Mouse (Mus musculus) ovary, adult 18-20 months (tissue): ENCODE measurements around the gene Slc39a8.
A peak's percentile ranks its signal among the peaks of the same experiment; 100 is the strongest.

Source experiments
- DNase-seq: peaks from one replicate; pipeline ENCODE4 v3.0.0; 2022; ENCODE audit warnings: low spot score, mixed read lengths

Gene Slc39a8

DNA sequence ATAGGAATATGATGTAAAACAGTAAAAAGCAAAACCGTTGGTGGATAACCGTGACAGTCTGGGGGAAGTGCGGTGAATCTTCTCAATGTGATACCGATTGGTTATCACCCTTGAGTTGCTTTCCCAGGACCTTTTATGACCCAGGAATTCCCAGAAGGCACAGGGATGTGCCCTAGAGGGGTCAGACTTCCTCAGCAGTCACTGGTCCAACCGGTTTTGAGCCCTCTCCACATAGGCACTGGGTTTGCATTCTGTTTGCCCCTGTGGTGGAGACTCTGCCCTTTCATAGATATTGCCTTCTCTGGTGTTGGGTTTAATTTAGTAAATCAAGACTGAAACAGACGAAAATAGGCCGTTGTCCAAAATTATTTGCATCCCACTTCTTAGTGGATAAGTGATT is 20.8 kb downstream of the Slc39a8 start:
- DNase-seq: no peak

DNA sequence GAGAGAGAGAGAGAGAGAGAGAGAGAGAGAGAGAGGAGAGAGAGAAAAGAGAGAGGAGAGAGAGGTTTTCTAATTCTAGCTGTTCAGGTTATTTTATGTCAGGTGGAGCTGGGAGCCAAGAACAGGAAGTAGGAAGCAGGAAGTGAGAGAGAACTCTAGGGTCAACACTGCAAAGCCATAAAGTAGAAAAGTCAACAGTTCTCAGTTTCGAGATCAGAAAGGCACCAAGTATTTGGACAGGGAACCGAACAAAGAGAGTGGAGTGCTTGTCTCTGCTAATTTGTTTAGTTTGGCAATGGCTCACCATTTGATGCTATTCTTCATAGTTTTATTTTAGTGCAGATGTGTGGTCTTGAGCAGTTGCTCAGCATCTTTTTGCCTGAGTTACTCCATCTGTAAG is 26.5 kb downstream of the Slc39a8 start:
- no peak for DNase-seq

DNA sequence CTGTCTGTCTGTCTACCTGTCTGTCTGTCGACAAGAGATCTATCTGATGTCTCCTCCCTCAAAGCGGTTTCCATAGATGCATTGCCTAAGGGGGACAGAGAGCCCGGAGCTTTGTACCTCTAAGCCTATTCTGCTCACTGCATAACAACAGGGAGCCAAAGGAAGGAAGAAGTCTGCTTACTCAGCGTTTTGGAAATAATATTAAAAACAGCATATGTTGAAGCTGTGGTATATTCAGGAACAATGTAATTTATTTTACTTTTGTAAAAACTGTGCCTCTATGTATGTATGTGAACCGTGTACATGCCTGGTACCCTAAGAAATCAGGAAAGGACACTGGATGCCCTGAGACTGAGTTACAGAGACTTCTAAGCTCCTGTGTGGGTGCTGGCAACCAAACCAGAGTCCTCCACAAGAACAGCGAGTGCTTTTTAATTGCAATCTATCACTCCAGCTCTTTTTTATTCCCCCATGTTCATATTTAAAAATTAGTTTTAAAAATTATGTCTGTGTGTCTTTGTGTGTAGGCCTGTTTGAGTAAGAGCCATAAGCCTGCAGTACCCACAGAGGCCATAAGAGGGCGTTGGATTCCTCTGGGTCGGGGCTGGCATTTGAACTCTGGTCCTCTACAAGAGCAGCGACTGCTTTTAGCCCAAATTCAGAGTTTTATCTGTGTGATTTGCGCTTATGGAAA is 28.7 kb downstream of the Slc39a8 start:
- DNase-seq: no peak

DNA sequence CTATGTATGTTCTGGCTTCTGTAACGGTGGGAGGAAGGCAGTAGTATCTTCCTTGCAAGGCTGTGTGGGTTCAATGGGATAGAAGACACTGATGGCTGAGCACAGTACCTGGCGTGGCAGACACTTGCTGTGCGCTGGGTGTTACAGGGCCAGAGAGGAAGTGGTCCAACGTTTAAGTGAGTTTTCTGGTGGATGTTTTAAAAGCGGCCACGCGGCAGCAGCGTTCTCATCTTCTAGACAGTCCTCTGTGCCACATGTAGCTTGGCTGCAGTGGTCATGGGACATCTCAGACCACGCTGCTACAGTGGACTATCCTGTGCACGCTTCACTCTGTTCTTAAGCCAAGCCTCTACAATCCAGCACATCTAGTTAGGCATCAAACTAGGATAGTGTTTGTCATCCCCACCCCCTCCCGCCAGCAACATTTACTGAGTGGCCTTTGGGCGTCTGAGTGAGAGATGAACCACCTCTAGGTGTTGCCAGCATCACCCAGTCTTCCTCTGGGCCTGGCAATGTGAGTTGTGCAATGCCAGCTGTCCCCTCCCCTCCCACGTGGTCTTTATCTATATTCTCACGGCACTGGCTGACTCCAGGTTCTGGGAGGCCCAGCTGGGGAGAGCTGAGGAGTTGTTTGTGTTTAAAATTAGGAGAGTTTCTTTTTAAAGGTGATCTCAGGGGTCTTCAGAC is 29.4 kb downstream of the Slc39a8 start:
- DNase-seq: no peak

DNA sequence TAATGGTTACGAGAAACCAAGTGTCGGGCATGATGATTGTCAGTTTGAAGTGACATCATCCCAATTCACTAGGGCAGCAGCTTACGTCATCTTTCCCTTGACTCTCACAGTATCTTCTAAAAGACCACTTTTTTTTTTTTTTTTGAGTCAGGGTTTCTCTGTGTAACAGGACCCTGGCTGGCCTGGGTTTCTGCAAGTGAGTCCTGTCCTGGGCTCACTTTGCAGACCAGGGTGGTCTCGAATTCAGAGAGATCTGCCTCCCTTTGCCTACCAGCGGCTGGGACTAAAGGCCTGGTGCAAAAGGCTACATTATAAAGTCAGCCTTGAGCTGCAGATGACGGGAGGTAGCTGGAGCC is 29.9 kb downstream of the Slc39a8 start:
- no peak for DNase-seq

DNA sequence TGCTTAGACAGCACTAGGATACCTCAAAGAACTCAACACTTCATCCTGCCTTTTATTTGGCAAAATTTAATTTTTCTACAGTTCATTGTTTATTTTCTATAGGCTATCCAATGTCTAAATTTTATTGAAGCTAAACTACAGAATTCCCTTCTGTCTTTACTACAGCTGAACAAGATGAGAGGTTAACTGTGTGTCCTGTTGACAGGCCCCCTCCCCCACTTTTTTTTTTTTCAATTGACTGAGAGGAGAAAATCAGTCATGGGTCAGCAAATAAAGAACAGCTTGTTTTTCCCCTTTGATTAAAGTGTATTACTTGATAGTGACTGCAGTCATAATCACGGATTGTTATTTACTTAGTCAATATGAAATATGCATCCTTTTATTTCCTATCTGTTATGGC is 31.2 kb downstream of the Slc39a8 start:
- DNase-seq: no peak

DNA sequence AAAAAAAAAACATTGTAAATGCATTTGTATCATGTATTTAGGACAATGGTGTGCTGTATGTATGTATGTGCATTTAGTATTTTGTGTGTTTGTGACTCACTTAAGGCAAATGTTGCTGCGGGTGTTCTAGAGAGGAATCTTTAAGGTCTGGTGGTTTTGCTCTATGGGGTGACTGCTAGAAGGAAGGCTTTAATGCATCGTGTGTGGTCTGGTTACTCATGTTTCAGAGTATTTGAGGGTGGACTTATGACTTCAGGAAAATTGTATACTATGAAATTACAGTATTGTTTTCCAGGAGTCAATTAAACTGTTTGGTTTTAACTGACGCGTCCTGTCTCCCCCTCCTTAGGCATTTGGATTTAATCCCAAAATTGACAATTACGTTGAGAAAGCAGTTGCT is 32.1 kb downstream of the Slc39a8 start:
- no peak for DNase-seq

DNA sequence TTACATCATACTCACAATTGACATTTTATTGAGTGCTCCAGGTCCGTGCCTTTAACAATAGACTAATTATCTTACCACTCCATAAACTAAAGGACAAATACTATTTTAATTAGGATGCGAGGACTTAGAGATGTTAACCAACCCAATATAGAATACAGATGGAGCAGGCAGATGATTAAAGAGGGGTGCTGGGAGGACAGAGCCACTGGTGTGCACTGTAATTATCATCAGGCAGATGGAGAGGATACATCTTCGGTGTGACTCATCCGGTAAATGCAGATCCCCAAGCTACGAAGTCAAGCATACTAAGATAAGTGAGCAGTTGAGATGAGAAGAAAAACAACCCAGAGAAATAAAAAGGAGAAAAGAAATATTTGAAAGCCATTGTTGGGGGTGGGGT is 34.4 kb downstream of the Slc39a8 start:
- no peak for DNase-seq

DNA sequence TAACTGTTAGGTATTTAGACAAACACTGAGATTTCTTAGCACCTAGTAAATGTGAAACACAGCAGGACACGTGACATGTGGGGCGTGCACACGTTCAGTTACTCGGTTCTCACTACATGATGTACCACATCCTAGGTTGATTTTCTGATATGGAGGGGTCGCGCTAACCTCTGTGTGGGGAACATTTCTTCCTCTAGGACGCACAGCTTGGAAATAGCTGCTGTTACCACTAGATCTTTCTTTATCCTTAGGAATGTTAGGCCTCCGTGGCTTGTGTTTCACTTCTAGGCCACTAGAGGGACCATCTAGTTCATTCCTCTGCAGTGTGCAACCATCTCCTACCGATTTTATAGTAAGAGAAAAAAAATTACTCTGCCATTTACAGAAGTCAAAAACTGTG is 37.7 kb downstream of the Slc39a8 start:
- no peak for DNase-seq

DNA sequence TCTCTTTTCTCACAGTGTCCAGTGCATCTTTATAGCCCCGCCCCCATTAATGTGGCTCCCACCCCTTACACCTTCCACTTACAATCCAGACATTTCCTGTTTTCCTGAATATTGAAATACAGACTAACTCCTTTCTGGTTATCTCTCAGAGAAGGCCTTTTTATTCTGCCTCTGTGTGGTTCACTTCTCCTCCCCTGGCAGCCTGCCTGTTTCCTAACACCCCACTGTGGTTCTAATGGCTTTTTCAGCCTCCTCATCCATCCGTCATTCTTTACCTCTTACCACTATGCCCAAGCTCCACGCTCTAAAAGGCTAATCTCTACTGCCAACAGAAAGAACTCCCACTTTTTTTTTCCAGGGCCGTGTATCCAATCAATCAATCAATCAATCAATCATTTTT is 44.0 kb downstream of the Slc39a8 start:
- DNase-seq: no peak

DNA sequence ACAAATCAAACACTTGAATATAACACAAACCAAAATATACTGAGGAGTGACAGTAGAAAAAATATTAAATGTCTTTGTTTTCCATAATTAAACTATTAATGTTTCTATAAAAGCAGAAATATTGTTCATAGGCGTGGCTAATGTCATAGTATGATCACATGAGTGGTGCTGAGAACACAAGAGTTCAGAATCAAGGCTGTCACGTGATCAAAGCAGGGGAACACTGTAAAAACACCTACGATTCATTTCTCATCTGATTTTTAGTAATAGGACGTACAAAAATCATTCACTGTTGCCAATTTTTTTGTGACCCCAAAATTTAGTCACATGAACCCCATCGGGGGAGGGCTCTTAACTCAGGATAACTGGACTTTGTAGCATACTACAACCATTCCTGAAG is 47.2 kb downstream of the Slc39a8 start:
- no peak for DNase-seq

DNA sequence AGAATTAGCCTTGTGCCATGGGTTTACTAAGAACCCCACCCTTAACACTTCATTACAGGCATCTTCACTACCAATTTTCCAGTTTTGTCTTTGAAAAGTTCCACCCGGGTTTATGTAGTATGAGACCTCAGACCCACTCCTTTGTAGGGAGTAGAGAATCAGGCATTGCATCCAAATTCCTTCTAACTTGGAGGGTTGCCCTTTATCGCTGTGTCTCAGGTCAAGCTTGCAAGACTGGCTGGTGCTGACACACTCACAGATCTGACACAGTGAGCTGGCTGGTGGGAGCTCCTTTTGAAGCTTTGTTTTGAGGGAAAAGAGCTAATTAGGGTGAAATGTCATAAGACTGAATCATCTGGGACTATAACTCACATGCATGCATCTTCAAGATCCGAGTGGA is 48.5 kb downstream of the Slc39a8 start:
- no peak for DNase-seq

DNA sequence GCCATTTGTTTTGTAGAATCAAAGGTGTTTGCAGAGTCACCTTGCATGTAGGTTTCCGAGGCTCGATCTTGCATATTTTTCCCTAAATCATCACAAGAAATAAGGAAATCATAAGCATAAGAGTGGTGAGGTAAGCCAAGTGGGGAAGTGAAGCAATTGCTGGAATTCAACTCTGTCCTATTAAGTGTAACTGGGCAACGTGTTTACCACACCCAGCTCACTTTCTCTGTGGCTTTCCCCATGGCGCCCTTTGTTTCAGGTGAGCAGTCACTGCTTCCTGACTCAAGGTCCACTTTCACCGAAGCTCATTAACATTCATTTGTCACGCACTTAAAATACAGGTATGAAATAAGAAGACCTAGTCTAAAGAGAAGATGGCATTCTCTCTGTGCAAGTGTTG is 53.0 kb downstream of the Slc39a8 start:
- DNase-seq: no peak

DNA sequence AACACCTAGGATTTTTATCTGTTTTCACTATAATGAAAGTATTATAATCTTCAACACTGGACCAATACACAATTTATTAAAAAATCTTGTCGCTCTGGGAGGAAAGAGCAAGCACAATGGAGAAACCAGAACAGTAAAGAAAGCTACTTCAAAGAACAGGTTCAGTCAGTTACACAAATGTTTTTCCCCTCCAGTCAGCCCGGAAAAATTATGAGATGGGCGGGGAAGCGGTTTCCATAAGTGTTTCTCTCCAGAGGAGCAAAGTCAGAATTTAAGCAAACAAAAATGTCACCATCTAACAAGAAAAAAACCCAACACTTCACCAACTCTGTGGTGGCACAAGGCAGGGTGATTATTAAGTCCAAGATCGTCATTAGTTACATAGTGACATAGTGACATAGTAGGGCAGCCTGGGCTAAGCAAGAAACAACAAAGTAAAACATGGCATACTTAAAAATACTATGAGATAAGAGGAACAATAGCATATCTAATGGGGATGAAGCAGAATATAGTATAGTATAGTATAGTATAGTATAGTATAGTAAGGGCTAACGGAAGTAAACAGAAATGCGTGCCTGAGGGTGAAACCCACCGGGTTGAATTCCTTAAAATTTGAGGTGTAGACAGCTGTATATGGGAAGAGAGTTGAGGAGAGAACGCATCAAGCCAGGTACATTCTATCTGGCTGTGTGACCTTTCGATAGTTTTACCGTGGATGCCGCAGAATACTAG is 61.0 kb downstream of the Slc39a8 start:
- DNase-seq: no peak

DNA sequence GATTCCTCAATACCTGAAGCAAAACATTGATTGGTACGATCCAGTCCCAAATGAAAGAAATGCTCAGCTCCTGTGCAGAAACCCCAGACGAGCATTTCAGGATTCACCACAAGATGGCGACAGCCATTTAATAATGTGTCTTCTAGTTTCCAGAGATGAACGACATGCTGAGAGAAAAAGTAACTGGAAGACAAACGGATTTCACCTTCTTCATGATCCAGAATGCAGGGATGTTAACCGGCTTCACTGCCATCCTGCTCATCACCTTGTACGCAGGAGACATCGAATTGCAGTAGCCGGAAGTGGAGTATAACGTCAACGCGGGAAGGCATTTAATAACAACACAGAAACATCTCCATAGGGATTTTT is 61.6 kb downstream of the Slc39a8 start:
- DNase-seq: peak; percentile 9

DNA sequence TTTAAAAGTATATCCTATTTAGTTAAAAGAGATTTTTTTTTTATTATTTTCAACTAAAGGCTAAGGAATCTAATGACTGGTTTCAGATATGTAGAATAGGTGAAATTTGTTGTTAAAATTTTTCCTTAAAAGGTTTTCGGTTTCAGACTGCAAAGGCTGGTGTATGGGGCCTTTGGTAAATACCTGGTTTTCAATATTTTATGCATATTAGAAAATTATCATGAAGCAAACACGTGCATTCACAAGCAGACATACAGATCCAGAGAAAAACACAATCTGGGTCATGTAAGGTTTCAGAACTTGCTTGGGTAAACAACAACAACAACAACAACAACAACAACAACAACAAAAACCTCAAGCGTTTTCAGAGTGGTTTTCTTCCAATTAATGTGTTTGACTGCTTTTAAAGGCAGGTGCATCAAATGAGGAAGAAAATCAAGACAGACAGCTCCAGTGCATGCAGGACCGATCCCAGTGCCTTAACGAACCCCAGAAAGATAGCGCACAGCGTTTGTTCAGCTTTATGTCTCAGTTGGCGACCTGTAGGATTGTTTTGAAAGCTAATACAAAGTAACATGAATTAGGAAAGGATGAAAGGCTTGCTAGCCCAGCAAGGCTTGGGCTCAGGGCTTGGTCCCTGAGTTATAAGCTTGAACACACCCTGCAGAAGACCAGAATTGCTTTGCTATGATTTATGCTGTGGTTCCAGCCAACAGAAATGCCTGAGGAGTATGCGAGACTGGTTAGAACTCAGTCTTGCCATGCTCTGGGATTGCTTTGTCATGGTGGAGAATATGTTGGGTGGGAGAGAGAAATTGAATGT is 62.2 kb downstream of the Slc39a8 start:
- DNase-seq: no peak

DNA sequence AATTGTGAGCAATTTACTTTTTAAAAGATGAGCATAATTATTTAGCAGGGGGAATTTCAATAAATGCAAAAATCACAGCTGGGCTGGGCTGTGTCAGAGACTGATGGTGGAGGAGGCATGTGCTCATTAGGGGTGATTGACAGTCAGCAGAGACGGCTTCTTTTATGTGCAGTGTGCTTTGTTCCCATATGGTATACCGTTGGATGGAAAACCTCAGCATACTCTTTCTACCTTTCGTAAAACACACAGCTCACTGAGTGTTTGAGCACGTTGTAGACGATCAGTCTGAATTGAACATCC is 62.7 kb downstream of the Slc39a8 start:
- no peak for DNase-seq

DNA sequence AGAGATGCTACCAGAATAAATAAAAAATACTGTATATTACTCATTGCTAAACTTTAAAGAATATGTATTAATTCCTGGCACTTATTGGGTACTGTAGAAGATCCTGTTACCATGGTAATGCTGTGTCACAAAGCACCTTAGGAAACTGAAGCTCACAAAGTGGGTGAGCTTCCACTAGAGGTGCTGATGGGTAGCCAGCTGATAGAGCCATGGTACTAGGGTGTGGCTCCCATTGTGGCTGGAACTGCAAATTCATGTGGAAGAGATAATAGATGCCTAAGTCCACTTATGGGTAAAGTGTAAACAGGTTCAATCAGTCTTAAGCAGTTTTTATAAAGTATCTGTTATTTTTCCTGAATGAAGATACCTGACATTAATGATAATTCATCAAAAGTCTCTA is 64.3 kb downstream of the Slc39a8 start:
- DNase-seq: no peak

DNA sequence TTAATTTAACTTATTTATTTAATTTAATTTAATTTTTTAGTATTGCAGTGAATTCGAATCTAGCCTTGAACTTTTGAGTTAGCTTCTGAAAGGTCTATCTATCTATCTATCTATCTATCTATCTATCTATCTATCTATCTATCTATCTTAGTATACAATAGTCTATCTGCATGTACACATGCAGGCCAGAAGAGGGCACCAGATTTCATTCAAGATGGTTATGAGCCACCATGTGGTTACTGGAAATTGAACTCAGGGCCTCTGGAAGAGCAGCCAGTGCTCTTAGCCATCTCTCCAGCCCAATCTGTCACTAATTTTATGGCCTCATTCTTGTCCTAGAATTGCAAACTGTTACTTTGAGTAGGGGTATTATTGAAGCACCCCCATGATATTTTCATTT is 78.3 kb downstream of the Slc39a8 start:
- DNase-seq: no peak

DNA sequence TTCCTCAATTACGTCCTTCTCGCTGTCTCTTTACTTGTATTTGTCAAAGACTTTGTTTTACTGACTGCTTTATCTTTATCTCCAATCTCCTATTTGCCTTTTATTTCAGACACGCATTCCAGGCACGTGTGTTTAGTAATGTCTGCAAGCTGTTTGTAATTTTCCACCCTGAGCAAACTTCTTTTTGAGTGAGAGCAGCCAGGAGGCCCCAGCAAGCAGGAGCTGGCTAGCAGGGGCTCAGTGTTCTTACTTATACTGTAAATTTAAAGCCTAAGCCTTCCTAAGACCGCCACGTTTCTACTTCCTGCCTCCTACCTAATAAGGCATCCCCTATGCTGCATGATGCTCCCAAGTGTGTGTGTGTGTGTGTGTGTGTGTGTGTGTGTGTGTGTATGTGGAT is 79.8 kb downstream of the Slc39a8 start:
- DNase-seq: no peak

DNA sequence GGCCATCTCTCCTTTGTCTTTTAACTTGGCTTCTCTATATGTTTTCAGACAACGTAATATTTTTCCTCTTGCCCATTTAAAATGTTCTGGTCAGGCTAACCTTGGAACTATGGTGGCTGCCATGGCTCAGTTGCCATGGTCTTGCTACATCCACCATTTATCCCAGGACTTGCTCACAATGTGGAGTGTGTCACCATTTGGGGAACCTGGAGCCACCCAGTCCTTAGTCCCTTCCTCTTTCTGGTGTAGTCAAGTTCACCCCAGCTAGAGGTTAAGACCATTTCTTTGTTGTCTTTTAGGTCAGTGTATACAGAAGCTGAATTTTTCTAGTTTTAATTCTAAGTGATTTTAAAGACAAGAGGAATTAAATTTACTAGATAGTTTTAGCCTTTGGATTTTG is 80.7 kb downstream of the Slc39a8 start:
- no peak for DNase-seq

DNA sequence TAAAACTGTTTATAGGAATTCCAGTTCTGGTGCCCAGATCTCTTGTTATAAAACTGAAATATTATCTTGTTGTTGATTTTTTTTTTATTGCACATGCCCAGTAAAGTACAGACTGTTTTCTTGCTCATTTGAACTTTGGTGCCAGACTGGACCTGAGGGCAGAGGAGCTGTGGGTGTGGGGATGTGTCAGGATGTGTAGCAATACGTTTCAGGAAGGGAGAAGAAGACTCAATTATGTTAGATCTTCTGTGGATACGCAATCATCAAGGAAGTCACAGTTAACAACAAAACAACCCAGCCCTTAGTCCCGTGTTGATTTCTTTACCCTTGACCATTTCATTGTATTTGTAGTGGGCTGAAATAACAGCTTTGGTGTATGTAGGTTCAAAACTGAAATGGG is 81.9 kb downstream of the Slc39a8 start:
- DNase-seq: no peak

DNA sequence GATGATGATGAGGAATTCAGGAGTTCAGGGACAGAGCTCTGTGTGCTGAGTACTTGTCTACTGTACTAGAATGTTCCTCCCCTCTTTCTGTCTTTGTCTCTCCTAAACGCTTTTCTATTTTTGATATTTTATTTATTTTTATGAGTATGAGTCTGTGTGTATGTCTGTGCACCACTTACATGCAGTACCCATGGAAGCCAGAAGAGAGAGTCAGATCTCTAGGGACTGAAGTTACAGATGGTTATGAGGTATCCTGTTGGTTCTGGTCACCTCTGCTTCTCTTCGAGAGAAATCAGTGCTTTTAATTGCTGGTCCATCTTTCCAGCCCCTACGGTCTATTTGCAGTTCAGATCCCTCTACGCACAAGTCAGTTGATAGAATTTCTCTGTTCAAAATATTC is 90.9 kb downstream of the Slc39a8 start:
- no peak for DNase-seq
